Mouse (Mus musculus) CH12.LX (cell line): ENCODE results near the gene Olfr211.

ENCODE experiments used
- CTCF ChIP-seq, 2 experiments: IDR thresholded peaks in 1 of 2; conservative IDR thresholded peaks in 1 of 2; 2 replicates each; pipeline ENCODE4 v1.5.1; 2011 to 2012; ENCODE audit warnings: low read depth in 2 of 2, low read length in 2 of 2, improper control_type of control experiment in 1 of 2, inconsistent platforms in 1 of 2, mild to moderate bottlenecking in 1 of 2, moderate library complexity in 1 of 2
- POLR2A ChIP-seq: IDR thresholded peaks from 2 replicates; pipeline ENCODE4 v1.6.1; 2011; ENCODE audit warnings: low read depth, mild to moderate bottlenecking, improper control_type of control experiment, low read length

GRCm38 (mm10) chr6:116542500-116542899, 53.6 kb downstream of the Olfr211 start:
- no peak for TF ChIP-seq CTCF (conservative IDR thresholded peaks at IDR 0.05 in 1 of 2, IDR thresholded peaks at IDR 0.05 in 1 of 2; ENCODE audit: low read depth in 2 of 2, low read length in 2 of 2)
- TF ChIP-seq POLR2A: no peak
